Mouse (Mus musculus): ENCODE data around the gene Brd4.

DNA sequence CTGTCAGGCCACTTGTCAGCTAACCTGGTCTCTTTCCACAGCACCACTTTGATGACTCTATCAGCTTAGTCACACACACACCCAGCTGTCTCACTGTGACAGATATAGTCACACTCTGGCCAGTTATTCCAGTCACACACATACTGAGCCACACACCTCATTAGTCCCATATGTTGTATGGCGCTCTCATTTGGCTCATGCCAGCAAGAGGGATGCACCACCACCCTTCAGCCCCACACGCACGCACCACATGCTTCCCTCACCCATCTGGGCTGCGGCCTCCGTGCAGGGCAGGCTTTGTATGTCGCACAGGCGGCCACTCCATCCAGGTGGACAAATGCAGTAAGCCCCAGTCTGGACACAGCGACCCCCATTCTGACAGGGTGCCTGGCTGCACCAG is 137.8 kb downstream of the Brd4 start:
- no peak for TF ChIP-seq CTCF (IDR thresholded peaks at IDR 0.05; ENCODE audit: low read depth)
- no peak for TF ChIP-seq EP300 (IDR thresholded peaks at IDR 0.05; ENCODE audit: low read depth)
